Mouse (Mus musculus) heart, adult 2 months (tissue): ENCODE results near the gene Mrtfa.

Experiments
- CTCF ChIP-seq: fragments of 200-600 bp; IDR thresholded peaks from 2 replicates; pipeline ENCODE4 v1.8.1; 2022; ENCODE audit warnings: antibody characterized with exemption, mild to moderate bottlenecking, moderate library complexity
- EP300 ChIP-seq: fragments of 200-500 bp; IDR thresholded peaks from 2 replicates; pipeline ENCODE4 v1.6.1; 2011; ENCODE audit warnings: low read depth, low read length, control low read depth; ENCODE audit not compliant: insufficient read depth
- POLR2A ChIP-seq: fragments of 200-500 bp; IDR thresholded peaks from 2 replicates; pipeline ENCODE4 v1.6.1; 2011; ENCODE audit warnings: mild to moderate bottlenecking, low read depth, low read length, control low read depth; ENCODE audit not compliant: insufficient read depth

- TF ChIP-seq CTCF, result no peak
- no peak for TF ChIP-seq POLR2A
- TF ChIP-seq EP300, result no peak
Observed at GRCm38 (mm10) chr15:81227275-81227674, 36.7 kb upstream of the Mrtfa start.
